Mouse (Mus musculus): ENCODE results near the gene Dhx29. TPM values are rescaled to one million over a fixed set of nuclear protein-coding genes. Genes with fewer than 3 reads are reported as not detected.

Dhx29 gene
- total and polyA plus RNA-seq, 3 experiments, result 13.0 to 25.1 (median 21.1) TPM

DNA sequence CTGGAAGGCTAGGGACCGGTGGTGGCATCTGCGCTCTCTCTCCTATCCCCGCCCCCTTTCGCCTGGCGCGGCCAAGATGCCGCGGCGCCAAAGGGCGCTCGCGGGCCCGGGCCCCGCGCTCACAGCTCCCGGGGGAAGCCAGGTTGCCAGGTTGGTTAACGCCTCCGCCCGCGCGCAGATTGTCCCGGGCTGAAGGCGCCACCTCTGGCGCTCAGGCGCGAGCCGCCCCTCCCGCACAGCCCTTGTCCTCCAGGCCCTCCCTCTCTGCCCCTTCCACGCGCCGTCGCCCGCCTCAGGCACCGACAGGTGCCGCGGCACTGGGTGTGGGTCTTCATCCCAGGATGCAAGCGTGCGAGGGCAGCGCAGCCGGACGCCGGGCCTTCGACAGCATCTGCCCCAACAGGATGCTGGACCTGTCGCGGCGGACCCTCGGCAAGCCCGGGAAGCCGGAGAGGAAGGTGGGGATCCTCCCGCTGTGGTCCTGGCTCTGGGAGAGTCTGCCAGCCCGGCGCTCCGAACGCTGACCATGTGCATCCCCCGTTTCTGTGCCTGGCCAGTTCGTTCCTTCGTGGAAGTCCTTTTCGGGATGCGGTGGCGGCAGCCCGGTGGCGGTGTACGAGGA lies 66.4 kb downstream of the Dhx29 start, which contains the start of gene Mcidas:
TSS of gene Mcidas (plus strand) at position 315 of the 622 bp plus-strand sequence.
- dilution Hi-C loops (cut with MboI; ENCODE audit: extremely low pct_ligation_motif_present, extremely low pct_unique_long_range_greater_than_20kb, low sequenced_read_pairs), result no loop called here

DNA sequence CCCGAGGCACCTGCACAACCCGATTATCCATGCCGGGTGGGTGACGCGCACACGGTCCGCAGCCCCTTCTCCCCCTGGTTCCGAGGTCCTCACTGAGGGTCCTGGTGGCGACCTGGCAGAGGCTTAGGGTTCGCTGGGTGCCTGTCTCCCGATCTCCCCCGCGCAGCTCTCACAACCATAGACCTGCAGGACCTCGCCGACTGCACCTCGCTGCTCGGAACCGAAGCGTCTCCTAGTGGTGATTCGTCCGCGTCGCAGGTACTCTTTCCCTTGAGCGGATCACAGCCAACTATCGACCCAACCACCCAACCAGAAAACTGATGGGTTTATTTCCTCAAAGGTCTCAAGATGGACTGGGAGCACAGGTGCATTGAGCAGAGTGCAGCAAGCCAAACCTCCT lies 66.9 kb downstream of the Dhx29 start:
- Histone ChIP-seq H3K9ac (ENCODE audit: insufficient read depth, low read depth) (no peak overlapping the region), H3K27ac (ENCODE audit: insufficient read depth, low read depth) (no peak overlapping the region), H3K36me3 (replicated peaks in 1 of 2; ENCODE audit: control insufficient read depth in 1 of 2, insufficient read depth in 1 of 2, low read length in 1 of 2) (no peaks in the 10 kb centered on the region), H3K4me3 (replicated peaks in 1 of 3; ENCODE audit: low read depth in 2 of 3, low read length in 2 of 3, poor library complexity in 1 of 3) (peak overlapping the region in 1 of 3 experiments; percentile 21), H3K4me1 (ENCODE audit: control insufficient read depth in 1 of 2, insufficient read depth in 2 of 2) (peaks cover 0 to 40% of the 10 kb centered on the region in 2 experiments; a peak in 2 of 4 replicates), H3K4me2 (ENCODE audit: insufficient read depth, low read depth, poor library complexity, severe bottlenecking) (peak overlapping the region; percentile 54), H3K9me3 (replicated peaks; ENCODE audit: low read length) (no peaks in the 10 kb centered on the region), H3K27me3 (replicated peaks) (peaks cover 78% of the 10 kb centered on the region), H3K79me2 (replicated peaks; ENCODE audit: control insufficient read depth, extremely low read depth, insufficient read depth, poor library complexity, severe bottlenecking) (no peaks in the 10 kb centered on the region)
- DNase-seq (ENCODE audit: extremely low read depth), result peak; percentile 56
- in situ Hi-C loops (cut with MboI; ENCODE audit: low pct_ligation_motif_present, low pct_unique_long_range_greater_than_20kb, low sequenced_read_pairs), result no loop called here
- dilution Hi-C loops (cut with MboI; ENCODE audit: extremely low pct_ligation_motif_present, extremely low pct_unique_long_range_greater_than_20kb, low sequenced_read_pairs), result no loop called here
- no peak for TF ChIP-seq EP300 (IDR thresholded peaks at IDR 0.05; ENCODE audit: low read length)
- 0 out of 2 replicates have a peak, but pooled peaks have one; percentile 19 for TF ChIP-seq MAZ (IDR thresholded peaks at IDR 0.05; ENCODE audit: low read depth, low read length)
- TF ChIP-seq NRF1 (IDR thresholded peaks at IDR 0.05; ENCODE audit: low read depth, low read length), result 0 out of 2 replicates have a peak, but pooled peaks have one; percentile 16
- no peak for TF ChIP-seq USF1 (IDR thresholded peaks at IDR 0.05; ENCODE audit: low read depth, low read length)
- no peak for TF ChIP-seq ELF1 (IDR thresholded peaks at IDR 0.05; ENCODE audit: low read depth, low read length)
- no peak for TF ChIP-seq MYC (IDR thresholded peaks at IDR 0.05; ENCODE audit: low read depth, low read length)
- TF ChIP-seq RAD21 (IDR thresholded peaks at IDR 0.05; ENCODE audit: low read depth, low read length), result peak; percentile 76
- no peak for TF ChIP-seq TCF12 (IDR thresholded peaks at IDR 0.05; ENCODE audit: low read depth, low read length)
- TF ChIP-seq MAFK (IDR thresholded peaks at IDR 0.05; ENCODE audit: insufficient replicate concordance, low read length), result no peak
- no peak for TF ChIP-seq RCOR1 (conservative IDR thresholded peaks at IDR 0.05; ENCODE audit: low read depth, low read length)
- no peak for TF ChIP-seq ZKSCAN1 (IDR thresholded peaks at IDR 0.05; ENCODE audit: borderline replicate concordance, low read depth, low read length)
- TF ChIP-seq IRF4 (IDR thresholded peaks at IDR 0.05; ENCODE audit: low read depth, low read length), result peak; percentile 36; the same call in 1 of the 2 replicates
- TF ChIP-seq ETS1 (conservative IDR thresholded peaks at IDR 0.05; ENCODE audit: low read depth, low read length), result no peak
- TF ChIP-seq CTCF (conservative IDR thresholded peaks at IDR 0.05 in 1 of 2, IDR thresholded peaks at IDR 0.05 in 1 of 2; ENCODE audit: low read depth in 2 of 2, low read length in 2 of 2), result peak; percentile 45 to 82; a peak in 3 of 4 replicates
- TF ChIP-seq UBTF (IDR thresholded peaks at IDR 0.05; ENCODE audit: low read depth, low read length), result no peak
- TF ChIP-seq USF2 (conservative IDR thresholded peaks at IDR 0.05; ENCODE audit: low read depth, low read length), result no peak
- no peak for TF ChIP-seq E2F4 (IDR thresholded peaks at IDR 0.05; ENCODE audit: insufficient replicate concordance, low read depth, low read length)
- TF ChIP-seq NELFE (IDR thresholded peaks at IDR 0.05; ENCODE audit: low read depth, low read length), result no peak
- 0 out of 2 replicates have a peak, but pooled peaks have one; percentile 22 for TF ChIP-seq MEF2A (IDR thresholded peaks at IDR 0.05; ENCODE audit: borderline replicate concordance, low read depth, low read length)
- TF ChIP-seq PAX5 (IDR thresholded peaks at IDR 0.05; ENCODE audit: low read length), result no peak
- no peak for TF ChIP-seq MAX (IDR thresholded peaks at IDR 0.05; ENCODE audit: low read length)
- no peak for TF ChIP-seq CHD2 (IDR thresholded peaks at IDR 0.05; ENCODE audit: low read length)
- peak; percentile 73 for TF ChIP-seq SMC3 (IDR thresholded peaks at IDR 0.05; ENCODE audit: low read depth, low read length)
- no peak for TF ChIP-seq ZC3H11A (IDR thresholded peaks at IDR 0.05; ENCODE audit: low read depth, low read length)
- TF ChIP-seq CHD1 (IDR thresholded peaks at IDR 0.05; ENCODE audit: low read depth, low read length), result no peak

More for the DNA sequence above, 66.4 kb downstream of the Dhx29 start, which contains the start of gene Mcidas:
- Histone ChIP-seq H3K9ac (ENCODE audit: insufficient read depth, low read depth) (no peak within 1 kb of the TSS), H3K9me3 (replicated peaks; ENCODE audit: low read length) (no peaks in the 10 kb centered on the region), H3K4me1 (ENCODE audit: control insufficient read depth in 1 of 2, insufficient read depth in 2 of 2) (peaks cover 3 to 40% of the 10 kb centered on the region in 2 experiments; a peak in 3 of 4 replicates), H3K79me2 (replicated peaks; ENCODE audit: control insufficient read depth, extremely low read depth, insufficient read depth, poor library complexity, severe bottlenecking) (no peaks in the 10 kb centered on the region), H3K27ac (ENCODE audit: insufficient read depth, low read depth) (no peak within 1 kb of the TSS), H3K4me2 (ENCODE audit: insufficient read depth, low read depth, poor library complexity, severe bottlenecking) (peak within 1 kb of the TSS; percentile 54), H3K4me3 (replicated peaks in 1 of 3; ENCODE audit: low read depth in 2 of 3, low read length in 2 of 3, poor library complexity in 1 of 3) (peak within 1 kb of the TSS in 1 of 3 experiments; percentile 21), H3K36me3 (replicated peaks in 1 of 2; ENCODE audit: control insufficient read depth in 1 of 2, insufficient read depth in 1 of 2, low read length in 1 of 2) (no peaks in the 10 kb centered on the region), H3K27me3 (replicated peaks) (peaks cover 84% of the 10 kb centered on the region)
- in situ Hi-C loops (cut with MboI; ENCODE audit: low pct_ligation_motif_present, low pct_unique_long_range_greater_than_20kb, low sequenced_read_pairs), result no loop called here
- DNase-seq (ENCODE audit: extremely low read depth), result no peak
- TF ChIP-seq USF1 (IDR thresholded peaks at IDR 0.05; ENCODE audit: low read depth, low read length), result no peak
- TF ChIP-seq IRF4 (IDR thresholded peaks at IDR 0.05; ENCODE audit: low read depth, low read length), result no peak
- no peak for TF ChIP-seq RCOR1 (conservative IDR thresholded peaks at IDR 0.05; ENCODE audit: low read depth, low read length)
- no peak for TF ChIP-seq SIN3A (IDR thresholded peaks at IDR 0.05; ENCODE audit: low read length)
- TF ChIP-seq ZKSCAN1 (IDR thresholded peaks at IDR 0.05; ENCODE audit: borderline replicate concordance, low read depth, low read length), result no peak
- no peak for TF ChIP-seq UBTF (IDR thresholded peaks at IDR 0.05; ENCODE audit: low read depth, low read length)
- TF ChIP-seq GABPA (IDR thresholded peaks at IDR 0.05; ENCODE audit: insufficient replicate concordance, low read depth, low read length), result no peak
- no peak for TF ChIP-seq JUN (IDR thresholded peaks at IDR 0.05; ENCODE audit: insufficient read depth, low read depth, low read length)
- no peak for TF ChIP-seq MAFK (IDR thresholded peaks at IDR 0.05; ENCODE audit: insufficient replicate concordance, low read length)
- no peak for TF ChIP-seq SMC3 (IDR thresholded peaks at IDR 0.05; ENCODE audit: low read depth, low read length)
- no peak for TF ChIP-seq HCFC1 (IDR thresholded peaks at IDR 0.05; ENCODE audit: low read depth, low read length)
- TF ChIP-seq BHLHE40 (IDR thresholded peaks at IDR 0.05; ENCODE audit: low read depth, low read length), result no peak
- TF ChIP-seq ETS1 (conservative IDR thresholded peaks at IDR 0.05; ENCODE audit: low read depth, low read length), result no peak
- no peak for TF ChIP-seq CHD2 (IDR thresholded peaks at IDR 0.05; ENCODE audit: low read length)
- TF ChIP-seq PAX5 (IDR thresholded peaks at IDR 0.05; ENCODE audit: low read length), result no peak
- no peak for TF ChIP-seq ELF1 (IDR thresholded peaks at IDR 0.05; ENCODE audit: low read depth, low read length)
- no peak for TF ChIP-seq RAD21 (IDR thresholded peaks at IDR 0.05; ENCODE audit: low read depth, low read length)
- TF ChIP-seq TBP (conservative IDR thresholded peaks at IDR 0.05; ENCODE audit: low read depth, low read length), result no peak
- TF ChIP-seq POLR2A (IDR thresholded peaks at IDR 0.05; ENCODE audit: low read depth, low read length), result no peak

Measured in CH12.LX (cell line).